Mouse (Mus musculus) neutrophil, adult 5-6 weeks (primary cell): ENCODE results near the gene Flrt3. TPM values are rescaled to one million over a fixed set of nuclear protein-coding genes. Genes with fewer than 3 reads are reported as not detected.

Source experiments
- ATAC-seq: fragments of 151-379, 151-347 bp; 2 replicates; pipeline ENCODE4 v1.8.0; 2017; ENCODE audit warnings: mild to moderate bottlenecking, moderate TSS enrichment; ENCODE audit not compliant: insufficient number of reproducible peaks, poor library complexity, low FRiP score, severe bottlenecking; ENCODE audit errors: extremely low read depth
- total RNA-seq: library from RNA; stranded (forward); fragments of 200-1000 nt; gene quantifications from 2 replicates; pipeline ENCODE4 v1.2.3, GENCODE M21; 2017

Flrt3 gene
- total RNA-seq, result not detected in 2 replicates

DNA sequence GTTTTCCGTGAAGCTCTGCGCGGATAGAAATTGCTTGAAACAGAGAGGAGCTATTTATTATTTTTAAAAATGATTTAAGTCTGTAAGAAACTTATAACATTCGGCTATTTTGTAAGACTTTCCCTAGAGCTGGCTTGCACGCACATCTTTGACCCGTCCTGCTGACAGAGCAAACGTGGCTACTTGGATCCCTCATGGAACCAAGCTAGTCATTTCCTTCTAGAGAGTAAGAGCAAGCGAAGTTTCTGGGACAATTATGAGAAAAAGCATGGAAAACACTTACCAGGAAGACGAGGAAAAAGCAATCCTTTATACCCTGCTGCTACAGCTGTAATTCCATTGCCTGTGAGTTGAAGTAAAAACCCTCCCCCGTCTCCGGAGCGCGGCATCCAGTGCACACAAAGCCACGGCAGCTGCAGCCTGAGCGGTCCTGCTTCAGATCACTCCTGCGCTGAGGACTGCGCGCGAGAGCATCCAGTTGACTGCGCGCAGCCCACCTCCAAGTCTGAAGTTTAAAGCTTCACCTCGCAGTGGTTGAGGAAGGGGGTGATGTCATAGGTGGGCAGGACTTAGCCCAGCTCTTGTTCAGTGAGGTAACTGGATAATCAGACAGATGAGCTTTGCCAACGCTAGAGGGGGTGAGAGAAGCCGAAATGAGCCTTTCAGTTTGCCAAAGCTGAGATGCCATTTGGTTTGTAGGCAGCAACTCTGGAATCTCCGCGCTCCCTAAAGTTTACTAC lies at the start of gene Flrt3:
Gene Flrt3 (minus strand): TSS at position 507 of the 740 bp plus-strand sequence.
- no peak for ATAC-seq

- ATAC-seq, result no peak
Observed at GRCm38 (mm10) chr2:140717407-140717806, 46.1 kb upstream of the Flrt3 start.

DNA sequence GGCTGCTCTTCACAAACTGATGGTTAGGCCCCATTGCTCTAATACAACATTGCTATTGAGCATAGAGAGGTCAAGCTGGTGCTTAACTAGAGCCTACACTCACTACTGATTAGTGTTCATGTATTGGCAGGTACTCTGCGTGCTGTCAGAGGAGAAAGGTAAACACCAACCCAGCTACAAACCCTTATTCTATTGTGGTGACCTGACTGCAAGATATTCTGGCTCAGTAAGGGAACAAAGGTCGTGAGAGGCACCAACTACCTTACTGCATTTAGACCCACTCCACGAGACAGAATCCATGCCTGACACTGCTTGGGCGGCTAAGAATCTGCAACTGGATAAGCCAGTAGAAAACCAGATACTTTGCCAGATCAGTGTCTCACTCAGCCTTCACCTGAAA lies 44.6 kb upstream of the Flrt3 start:
- ATAC-seq, result no peak

DNA sequence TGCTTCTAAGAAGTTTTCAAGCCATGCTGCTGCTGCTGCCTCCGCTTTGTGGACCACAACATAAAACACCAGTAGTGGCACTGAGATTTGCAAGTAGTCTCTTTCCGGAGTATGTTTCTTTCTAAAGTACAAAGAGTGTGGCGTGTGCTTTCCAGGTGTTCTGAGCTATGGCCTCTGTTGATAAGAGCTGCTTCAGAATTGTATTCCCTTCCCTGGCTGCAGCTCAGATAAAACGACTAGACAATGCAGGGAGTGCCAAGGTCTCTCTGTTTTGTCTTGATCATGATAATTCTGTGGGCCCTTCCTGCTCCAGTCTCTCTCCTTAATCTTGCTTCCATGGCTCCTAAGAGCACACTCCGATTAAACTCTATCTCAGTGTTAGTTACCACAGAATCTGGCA lies 36.3 kb upstream of the Flrt3 start:
- ATAC-seq, result no peak

GRCm38 (mm10) chr2:140705278-140705677 lies 34.0 kb upstream of the Flrt3 start:
- no peak for ATAC-seq

GRCm38 (mm10) chr2:140704146-140704545 lies 32.9 kb upstream of the Flrt3 start:
- no peak for ATAC-seq

DNA sequence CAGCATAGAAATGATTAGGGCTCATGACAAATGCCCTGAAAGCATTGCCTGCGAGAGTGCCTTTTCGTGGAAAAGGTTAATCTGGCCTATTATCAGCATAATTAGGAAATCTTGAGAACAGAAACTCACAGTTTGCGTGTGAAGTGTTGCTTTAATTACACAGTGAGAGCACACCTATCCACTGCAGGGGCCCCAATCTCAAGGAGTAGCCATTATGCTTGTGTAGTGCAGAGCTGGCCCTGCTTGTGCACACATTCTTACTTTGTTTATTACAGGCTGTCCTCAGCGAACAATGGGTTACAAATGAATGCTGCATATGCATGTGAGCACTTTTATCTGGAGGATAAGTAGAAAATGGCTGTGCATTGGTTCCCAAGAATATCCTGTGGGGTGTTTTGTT lies 32.1 kb upstream of the Flrt3 start:
- ATAC-seq, result no peak

DNA sequence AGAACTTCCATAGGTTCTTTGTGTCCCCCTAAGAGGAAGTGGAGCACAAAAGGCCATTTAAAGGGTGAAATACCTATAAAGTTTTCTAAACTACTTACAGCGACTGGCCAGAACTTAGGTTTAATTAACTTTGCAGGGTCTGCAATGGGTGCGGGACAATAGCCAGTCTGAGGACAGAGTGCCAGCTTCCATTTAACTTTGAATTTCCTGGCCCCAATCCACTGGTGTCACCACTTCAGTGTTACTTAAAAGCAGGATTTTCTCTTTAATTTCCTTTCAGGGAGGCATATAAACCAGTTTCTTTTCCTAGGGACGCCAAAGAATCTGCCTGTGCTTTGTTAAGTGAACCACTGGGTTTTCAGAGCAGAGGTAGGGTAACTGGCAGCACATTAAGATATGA lies 27.3 kb upstream of the Flrt3 start:
- no peak for ATAC-seq

GRCm38 (mm10) chr2:140693845-140694244 lies 22.6 kb upstream of the Flrt3 start:
- ATAC-seq, result no peak

- no peak for ATAC-seq
Observed at GRCm38 (mm10) chr2:140692461-140692860, 21.2 kb upstream of the Flrt3 start.

GRCm38 (mm10) chr2:140691403-140691802 lies 20.1 kb upstream of the Flrt3 start:
- no peak for ATAC-seq

GRCm38 (mm10) chr2:140690906-140691305 lies 19.6 kb upstream of the Flrt3 start:
- no peak for ATAC-seq

DNA sequence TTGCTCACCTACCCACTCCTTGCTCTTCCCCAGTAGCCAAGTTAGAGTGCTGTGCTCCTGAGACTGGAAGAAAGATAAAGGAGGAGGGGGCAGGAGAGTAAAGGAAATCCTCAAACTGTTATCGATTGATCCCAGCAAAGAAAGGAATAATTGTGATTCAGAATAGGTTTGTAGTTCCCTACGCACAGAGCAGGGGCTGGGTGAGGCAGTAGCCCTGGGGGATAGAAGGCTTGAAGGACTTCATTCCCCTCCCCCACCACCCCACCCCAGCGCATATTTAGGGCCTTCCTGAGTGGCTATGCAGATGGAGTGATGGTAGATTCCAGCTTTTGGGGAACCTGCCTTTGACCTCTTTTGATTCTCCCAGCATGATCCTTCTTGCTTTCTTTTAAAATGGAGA lies 5.5 kb upstream of the Flrt3 start:
- ATAC-seq, result no peak

- no peak for ATAC-seq
Observed at GRCm38 (mm10) chr2:140673466-140673865, 2.2 kb upstream of the Flrt3 start.

GRCm38 (mm10) chr2:140670457-140670856 lies 812 bp downstream of the Flrt3 start:
- no peak for ATAC-seq

GRCm38 (mm10) chr2:140669786-140670185 lies 1.5 kb downstream of the Flrt3 start:
- no peak for ATAC-seq

DNA sequence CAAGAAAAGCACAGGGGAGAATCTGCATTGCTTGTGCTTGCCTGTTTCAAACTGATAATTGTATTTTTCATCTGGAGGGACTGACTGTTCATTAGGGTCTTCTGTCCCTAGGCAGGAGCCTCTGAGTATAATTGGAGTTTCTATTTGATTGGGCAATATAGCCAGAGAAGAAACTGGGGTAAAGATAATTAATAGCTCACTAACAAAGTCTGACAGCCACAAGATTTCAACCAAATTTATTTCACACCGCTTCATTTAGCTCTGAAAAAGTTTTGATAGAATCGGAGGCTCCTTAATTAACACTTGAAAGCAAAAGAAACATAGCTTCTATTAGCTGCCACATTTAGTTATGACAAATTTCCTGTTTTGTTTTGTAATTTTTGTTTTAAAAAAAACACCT lies 2.2 kb downstream of the Flrt3 start:
- ATAC-seq, result no peak

- no peak for ATAC-seq
Observed at GRCm38 (mm10) chr2:140668311-140668710, 3.0 kb downstream of the Flrt3 start.

DNA sequence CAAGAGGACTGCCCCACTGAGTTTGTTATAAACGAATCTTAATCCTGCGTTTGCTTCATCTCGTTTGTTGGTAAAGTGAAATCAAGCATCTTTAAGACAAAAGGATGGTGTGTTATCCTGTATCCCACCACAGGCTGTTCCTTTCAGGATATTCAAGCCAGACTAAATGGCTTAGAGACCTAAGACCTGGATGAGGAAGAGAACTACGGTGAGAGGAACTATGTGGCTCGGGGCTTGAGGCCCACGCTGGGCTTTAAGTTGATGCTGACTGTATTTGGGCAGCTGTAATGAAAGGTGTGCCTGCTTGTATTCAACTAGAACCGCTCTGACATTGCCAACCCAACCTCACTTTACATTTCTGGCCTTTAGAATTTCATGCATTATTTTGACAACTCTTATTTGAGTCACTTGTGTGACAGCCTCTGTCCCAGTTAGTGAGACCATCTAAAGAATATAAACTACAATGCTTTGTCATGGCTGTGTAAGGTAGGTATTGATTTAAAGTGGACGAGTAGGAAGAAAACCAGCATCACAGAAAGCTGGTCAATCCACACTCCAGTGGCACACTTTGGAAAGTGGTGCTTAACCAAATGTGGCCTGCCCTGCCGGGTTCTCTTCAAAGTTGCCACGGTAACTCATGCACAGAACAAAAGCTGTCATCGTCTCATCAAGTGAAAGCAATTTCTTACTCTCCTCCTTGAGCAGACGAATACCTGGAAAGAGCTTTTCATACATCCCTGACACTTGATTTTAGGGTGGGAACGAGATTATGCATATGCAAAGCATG lies 3.8 kb downstream of the Flrt3 start:
- ATAC-seq, result no peak

DNA sequence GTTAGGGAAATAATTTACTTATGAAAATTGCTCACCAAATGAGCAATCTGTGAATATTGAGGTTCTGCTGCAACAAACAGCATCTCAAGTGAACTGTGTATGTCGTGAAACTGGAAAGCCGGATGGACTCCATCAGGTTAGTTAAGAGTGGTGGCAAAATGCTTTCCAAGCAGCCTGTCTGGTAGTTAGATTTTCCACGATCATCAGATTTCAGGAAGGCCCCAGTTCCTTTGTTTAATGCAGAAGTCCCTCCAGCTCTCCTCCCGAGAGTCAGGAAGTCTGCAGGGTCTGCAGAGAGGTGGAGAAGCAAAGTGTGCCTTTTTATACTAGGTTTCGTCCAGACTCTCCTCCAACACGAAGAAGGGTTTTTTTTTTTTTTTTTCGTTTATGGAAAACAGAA lies 4.4 kb downstream of the Flrt3 start:
- ATAC-seq, result no peak
